Mouse (Mus musculus): ENCODE measurements around the gene Tbc1d25. TPM values are rescaled to one million over a fixed set of nuclear protein-coding genes. Genes with fewer than 3 reads are reported as not detected.

Tbc1d25 gene
- polyA plus RNA-seq, 1 experiment from 2014 or later, result 14.3 TPM

- ATAC-seq (ENCODE audit: insufficient number of reproducible peaks, insufficient read depth, low FRiP score, low TSS enrichment), result peak; percentile 92
- no peaks in the 10 kb centered on the region for H3K4me1 ChIP-seq
- H3K9me3 ChIP-seq, result no peaks in the 10 kb centered on the region
- no peaks in the 10 kb centered on the region for H3K36me3 ChIP-seq
- peak within 1 kb of the TSS; percentile 47 for H3K4me3 ChIP-seq
- peak within 1 kb of the TSS; percentile 47 for H3K9ac ChIP-seq
- no peaks in the 10 kb centered on the region for H3K27me3 ChIP-seq
- no peak within 1 kb of the TSS for H3K27ac ChIP-seq
- WGBS, result 17% methylated on average over 38 of the region's 46 CpGs
- peak within 1 kb of the TSS; percentile 45 for H3K4me2 ChIP-seq (replicated peaks)
These were observed 30.2 kb upstream of the Tbc1d25 start, which contains the start of gene Porcn for GRCm38 (mm10) chrX:8206015-8206693. TSS of gene Porcn (minus strand) at chrX:8206525.

- 35% methylated on average over 7 of the region's 7 CpGs for WGBS
- H3K9ac ChIP-seq, result peak overlapping the region; percentile 47
- H3K27ac ChIP-seq, result no peak overlapping the region
- H3K36me3 ChIP-seq, result no peaks in the 10 kb centered on the region
- ATAC-seq (ENCODE audit: insufficient number of reproducible peaks, insufficient read depth, low FRiP score, low TSS enrichment), result no peak
- peak overlapping the region; percentile 45 for H3K4me2 ChIP-seq (replicated peaks)
- no peaks in the 10 kb centered on the region for H3K4me1 ChIP-seq
- peak overlapping the region; percentile 47 for H3K4me3 ChIP-seq
- H3K27me3 ChIP-seq, result no peaks in the 10 kb centered on the region
- H3K9me3 ChIP-seq, result no peaks in the 10 kb centered on the region
These were observed 29.6 kb upstream of the Tbc1d25 start for GRCm38 (mm10) chrX:8205551-8205950.

GRCm38 (mm10) chrX:8205088-8205487 lies 29.1 kb upstream of the Tbc1d25 start:
- Histone ChIP-seq H3K36me3 (no peaks in the 10 kb centered on the region), H3K4me1 (no peaks in the 10 kb centered on the region), H3K27ac (no peak overlapping the region), H3K9ac (no peak overlapping the region), H3K4me3 (0 out of 2 replicates have a peak overlapping the region, but pooled peaks have one; percentile 47), H3K4me2 (replicated peaks) (no peak overlapping the region), H3K27me3 (no peaks in the 10 kb centered on the region), H3K9me3 (no peaks in the 10 kb centered on the region)
- no peak for ATAC-seq (ENCODE audit: insufficient number of reproducible peaks, insufficient read depth, low FRiP score, low TSS enrichment)
- WGBS, result 63% methylated on average over 4 of the region's 4 CpGs

GRCm38 (mm10) chrX:8204076-8204475 lies 28.1 kb upstream of the Tbc1d25 start:
- Histone ChIP-seq H3K36me3 (no peaks in the 10 kb centered on the region), H3K27ac (no peak overlapping the region), H3K9ac (no peak overlapping the region), H3K4me1 (no peaks in the 10 kb centered on the region), H3K27me3 (no peaks in the 10 kb centered on the region), H3K9me3 (no peaks in the 10 kb centered on the region), H3K4me3 (no peak overlapping the region), H3K4me2 (replicated peaks) (no peak overlapping the region)
- WGBS, result 80% methylated on average over 10 of the region's 10 CpGs
- no peak for ATAC-seq (ENCODE audit: insufficient number of reproducible peaks, insufficient read depth, low FRiP score, low TSS enrichment)

GRCm38 (mm10) chrX:8203105-8203504 lies 27.1 kb upstream of the Tbc1d25 start:
- Histone ChIP-seq H3K4me1 (no peaks in the 10 kb centered on the region), H3K27ac (no peak overlapping the region), H3K9me3 (no peaks in the 10 kb centered on the region), H3K4me3 (no peak overlapping the region), H3K27me3 (no peaks in the 10 kb centered on the region), H3K9ac (no peak overlapping the region), H3K36me3 (peaks cover 5% of the 10 kb centered on the region; the same call in 1 of the 2 replicates), H3K4me2 (replicated peaks) (no peak overlapping the region)
- 90% methylated on average over 14 of the region's 14 CpGs for WGBS
- no peak for ATAC-seq (ENCODE audit: insufficient number of reproducible peaks, insufficient read depth, low FRiP score, low TSS enrichment)

GRCm38 (mm10) chrX:8193419-8193723 lies 17.4 kb upstream of the Tbc1d25 start, which contains the start of gene Ebp:
TSS of gene Ebp (minus strand) at chrX:8193512.
- no peak for ATAC-seq (ENCODE audit: insufficient number of reproducible peaks, insufficient read depth, low FRiP score, low TSS enrichment)
- H3K27ac ChIP-seq, result peak within 1 kb of the TSS; percentile 82; the same call in 1 of the 2 replicates
- WGBS, result 27% methylated on average over 10 of the region's 10 CpGs

GRCm38 (mm10) chrX:8192640-8193418 lies 16.8 kb upstream of the Tbc1d25 start:
- Histone ChIP-seq H3K9me3 (no peaks in the 10 kb centered on the region), H3K27me3 (no peaks in the 10 kb centered on the region), H3K9ac (peak overlapping the region; percentile 47), H3K27ac (peak overlapping the region; percentile 82; the same call in 1 of the 2 replicates), H3K4me3 (peak overlapping the region; percentile 51), H3K36me3 (no peaks in the 10 kb centered on the region), H3K4me2 (replicated peaks) (peak overlapping the region; percentile 52), H3K4me1 (no peaks in the 10 kb centered on the region)
- WGBS, result 15% methylated on average over 38 of the region's 38 CpGs
- peak; percentile 95 for ATAC-seq (ENCODE audit: insufficient number of reproducible peaks, insufficient read depth, low FRiP score, low TSS enrichment)

More at GRCm38 (mm10) chrX:8193419-8193723, 17.4 kb upstream of the Tbc1d25 start, which contains the start of gene Ebp:
- H3K9me3 ChIP-seq, result no peaks in the 10 kb centered on the region
- H3K36me3 ChIP-seq, result no peaks in the 10 kb centered on the region
- H3K9ac ChIP-seq, result peak within 1 kb of the TSS; percentile 47
- peak within 1 kb of the TSS; percentile 52 for H3K4me2 ChIP-seq (replicated peaks)
- no peaks in the 10 kb centered on the region for H3K4me1 ChIP-seq
- peak within 1 kb of the TSS; percentile 51 for H3K4me3 ChIP-seq
- H3K27me3 ChIP-seq, result no peaks in the 10 kb centered on the region

GRCm38 (mm10) chrX:8192126-8192639 lies 16.2 kb upstream of the Tbc1d25 start:
- peak overlapping the region; percentile 82; the same call in 1 of the 2 replicates for H3K27ac ChIP-seq
- 18% methylated on average over 11 of the region's 13 CpGs for WGBS

GRCm38 (mm10) chrX:8182871-8183540 lies 7.0 kb upstream of the Tbc1d25 start:
- H3K27me3 ChIP-seq, result no peaks in the 10 kb centered on the region
- H3K4me3 ChIP-seq, result no peak overlapping the region
- WGBS, result 30% methylated on average over 7 of the region's 7 CpGs
- no peak for ATAC-seq (ENCODE audit: insufficient number of reproducible peaks, insufficient read depth, low FRiP score, low TSS enrichment)
- no peak overlapping the region for H3K9ac ChIP-seq
- no peaks in the 10 kb centered on the region for H3K4me1 ChIP-seq
- H3K27ac ChIP-seq, result no peak overlapping the region
- H3K9me3 ChIP-seq, result no peaks in the 10 kb centered on the region
- H3K4me2 ChIP-seq (replicated peaks), result no peak overlapping the region
- H3K36me3 ChIP-seq, result no peaks in the 10 kb centered on the region

More at GRCm38 (mm10) chrX:8192126-8192639, 16.2 kb upstream of the Tbc1d25 start:
- H3K36me3 ChIP-seq, result no peaks in the 10 kb centered on the region
- peak overlapping the region; percentile 52 for H3K4me2 ChIP-seq (replicated peaks)
- no peaks in the 10 kb centered on the region for H3K4me1 ChIP-seq
- H3K4me3 ChIP-seq, result peak overlapping the region; percentile 51
- no peaks in the 10 kb centered on the region for H3K9me3 ChIP-seq
- no peaks in the 10 kb centered on the region for H3K27me3 ChIP-seq
- peak overlapping the region; percentile 47 for H3K9ac ChIP-seq
- peak; percentile 55; the same call in 1 of the 2 replicates for ATAC-seq (ENCODE audit: insufficient number of reproducible peaks, insufficient read depth, low FRiP score, low TSS enrichment)

GRCm38 (mm10) chrX:8179646-8180045 lies 3.7 kb upstream of the Tbc1d25 start:
- no peak overlapping the region for H3K27ac ChIP-seq
- no peaks in the 10 kb centered on the region for H3K27me3 ChIP-seq
- no peaks in the 10 kb centered on the region for H3K9me3 ChIP-seq
- H3K4me1 ChIP-seq, result no peaks in the 10 kb centered on the region
- H3K36me3 ChIP-seq, result no peaks in the 10 kb centered on the region
- no peak overlapping the region for H3K9ac ChIP-seq
- no peak overlapping the region for H3K4me2 ChIP-seq (replicated peaks)
- WGBS, result 74% methylated on average over 5 of the region's 5 CpGs
- H3K4me3 ChIP-seq, result no peak overlapping the region
- ATAC-seq (ENCODE audit: insufficient number of reproducible peaks, insufficient read depth, low FRiP score, low TSS enrichment), result no peak

GRCm38 (mm10) chrX:8178871-8179270 lies 2.9 kb upstream of the Tbc1d25 start:
- H3K9me3 ChIP-seq, result no peaks in the 10 kb centered on the region
- H3K4me3 ChIP-seq, result no peak overlapping the region
- no peak for ATAC-seq (ENCODE audit: insufficient number of reproducible peaks, insufficient read depth, low FRiP score, low TSS enrichment)
- WGBS, result 95% methylated on average over 2 of the region's 2 CpGs
- no peaks in the 10 kb centered on the region for H3K4me1 ChIP-seq
- no peak overlapping the region for H3K27ac ChIP-seq
- H3K36me3 ChIP-seq, result no peaks in the 10 kb centered on the region
- H3K4me2 ChIP-seq (replicated peaks), result no peak overlapping the region
- no peak overlapping the region for H3K9ac ChIP-seq
- H3K27me3 ChIP-seq, result no peaks in the 10 kb centered on the region

Measured in embryonic facial prominence, embryonic 12.5 days (tissue).